Mouse (Mus musculus) monocyte, adult 5-6 weeks (primary cell): ENCODE data around the gene Mettl26. TPM values are rescaled to one million over a fixed set of nuclear protein-coding genes. Genes with fewer than 3 reads are reported as not detected.
A peak's percentile ranks its signal among the peaks of the same experiment; 100 is the strongest.

Experiments used
- ATAC-seq: fragments of 153-309, 156-312 bp; replicated peaks from 2 replicates; pipeline ENCODE4 v1.8.0; 2017; ENCODE audit warnings: mild to moderate bottlenecking; ENCODE audit not compliant: low TSS enrichment, insufficient number of reproducible peaks, severe bottlenecking, poor library complexity, low FRiP score
- total RNA-seq: library from RNA; stranded (forward); fragments of 200-1000, 200-491, 200-594 nt; gene quantifications from 3 replicates; pipeline ENCODE4 v1.2.3, GENCODE M21; 2017

Mettl26 gene
- total RNA-seq, 1 experiment from 2014 or later: 7.0 TPM

DNA sequence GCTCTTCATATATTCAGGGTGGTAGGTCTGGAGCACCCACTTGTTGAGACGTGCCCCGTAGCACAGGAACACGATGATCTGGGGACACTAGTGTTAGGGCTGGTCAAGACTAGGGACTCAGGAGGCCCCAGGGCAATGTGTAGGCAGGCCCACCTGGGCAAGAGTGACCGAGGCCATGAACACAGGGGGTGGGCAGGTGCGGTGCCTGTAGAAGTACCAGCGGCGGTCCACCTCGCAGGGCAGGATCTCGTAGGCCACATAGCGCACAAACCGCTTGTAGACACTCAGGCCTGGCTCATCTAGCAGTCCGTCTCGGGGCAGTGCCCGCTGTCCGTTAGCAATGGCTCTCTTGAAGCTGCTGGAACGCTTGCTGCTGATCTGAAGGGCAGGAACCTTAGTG, 39.1 kb upstream of the Mettl26 start:
- no peak for ATAC-seq

DNA sequence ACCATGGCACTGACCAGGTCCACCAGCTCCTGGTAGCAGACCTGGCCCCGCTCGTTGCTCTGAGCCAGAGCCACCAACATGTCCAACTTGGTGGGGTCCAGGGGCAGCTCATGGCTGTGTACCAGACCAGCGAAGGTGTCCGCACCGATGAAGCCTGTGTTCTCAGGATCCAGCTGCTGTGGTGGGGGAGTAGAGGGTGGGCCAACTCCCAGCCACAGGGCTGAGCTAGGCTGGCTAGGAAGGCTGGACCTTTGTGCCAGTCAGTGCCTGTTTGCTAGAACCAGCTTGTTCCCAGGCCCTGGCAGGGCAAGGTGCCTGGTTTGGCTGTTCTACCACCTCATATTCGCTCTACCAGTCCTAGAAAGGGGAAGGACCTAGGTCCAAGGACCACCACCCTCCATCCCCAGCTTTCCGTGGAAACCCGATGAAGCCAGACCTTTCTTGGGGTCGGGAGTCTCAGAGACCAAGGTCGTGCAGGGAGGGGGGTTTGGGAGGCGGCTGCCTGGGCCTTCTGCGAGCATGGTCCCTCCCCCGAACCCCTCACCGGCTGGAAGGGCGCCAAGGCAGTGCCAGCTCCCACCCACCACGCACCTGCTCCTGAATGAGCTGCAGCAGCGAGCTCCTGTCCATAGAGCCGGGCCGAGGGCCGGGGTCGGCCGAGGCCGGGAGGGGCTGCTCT, 38.3 kb upstream of the Mettl26 start:
- ATAC-seq: no peak

DNA sequence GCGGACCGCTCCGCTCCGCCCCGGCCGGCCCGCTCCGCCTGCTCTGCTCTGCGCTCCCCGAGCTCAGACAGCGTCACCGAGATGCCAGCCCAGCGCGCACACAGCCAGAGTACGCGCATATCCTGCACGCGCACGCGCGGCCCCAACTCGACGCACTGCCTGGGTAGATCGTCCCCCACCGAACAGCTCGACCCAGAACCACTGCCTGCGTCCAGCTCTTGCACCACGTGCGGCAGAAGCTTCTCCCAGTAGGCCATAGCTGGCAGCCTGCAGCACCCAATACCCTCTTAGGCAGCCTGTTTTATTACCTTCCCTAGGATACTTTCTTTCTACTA, 37.8 kb upstream of the Mettl26 start, which contains the start of gene Rhbdl1:
TSS of gene Rhbdl1 (minus strand) at position 220 of the 335 bp plus-strand sequence.
- ATAC-seq: no peak

GRCm38 (mm10) chr17:25837533-25837932, 37.3 kb upstream of the Mettl26 start:
- no peak for ATAC-seq

- no peak for ATAC-seq
These were observed 36.0 kb upstream of the Mettl26 start for GRCm38 (mm10) chr17:25838904-25839303.

GRCm38 (mm10) chr17:25839455-25840235, 35.2 kb upstream of the Mettl26 start:
- ATAC-seq: no peak

GRCm38 (mm10) chr17:25840519-25840918, 34.4 kb upstream of the Mettl26 start:
- ATAC-seq: no peak

- no peak for ATAC-seq
These were observed 33.6 kb upstream of the Mettl26 start, which contains the start of gene Gm20683 for GRCm38 (mm10) chr17:25841117-25841880. Gene Gm20683, minus strand, starts transcription at chr17:25841763.

GRCm38 (mm10) chr17:25842509-25842908, 32.4 kb upstream of the Mettl26 start:
- ATAC-seq: no peak

GRCm38 (mm10) chr17:25843122-25843521, 31.8 kb upstream of the Mettl26 start:
- no peak for ATAC-seq

DNA sequence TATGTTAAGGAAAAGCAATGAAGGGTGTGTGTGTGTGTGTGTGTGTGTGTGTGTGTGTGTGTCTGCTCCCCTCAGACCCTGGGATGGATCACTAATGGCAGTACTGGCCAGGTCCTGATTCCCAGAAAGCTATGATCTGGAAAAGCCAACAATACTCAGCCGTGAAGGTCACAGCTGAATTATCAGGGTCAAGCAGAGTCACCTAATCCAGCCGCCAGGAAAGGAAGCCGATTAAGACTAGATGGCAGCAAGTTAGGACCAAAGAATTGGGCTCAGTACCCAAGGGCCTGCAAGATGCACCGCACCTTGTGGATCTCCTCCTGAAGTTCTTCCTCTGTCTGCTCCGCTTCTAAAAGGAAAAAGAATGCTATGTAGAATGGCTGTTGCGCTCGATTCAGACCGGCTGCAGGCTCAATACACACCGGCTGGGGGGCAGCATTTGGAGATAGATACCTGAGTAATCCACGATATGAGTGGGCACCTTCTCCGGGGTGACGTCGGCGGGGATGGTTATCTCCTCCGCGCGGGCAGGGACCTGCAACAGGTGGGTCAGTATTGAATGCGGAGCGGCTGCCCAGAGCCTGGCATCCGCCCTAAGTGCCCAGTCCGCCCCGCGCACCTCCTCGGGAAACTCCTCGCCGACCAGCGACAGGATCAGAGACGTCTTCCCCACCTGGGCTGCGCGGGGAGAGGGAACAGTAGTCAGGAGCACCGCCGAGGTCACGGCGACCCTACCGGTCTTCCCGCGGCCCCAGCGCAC, 31.1 kb upstream of the Mettl26 start:
- no peak for ATAC-seq

GRCm38 (mm10) chr17:25844396-25844901, 30.4 kb upstream of the Mettl26 start, which contains the start of gene Rhot2:
Gene Rhot2, minus strand, starts transcription at chr17:25844851.
- peak; percentile 88 for ATAC-seq

DNA sequence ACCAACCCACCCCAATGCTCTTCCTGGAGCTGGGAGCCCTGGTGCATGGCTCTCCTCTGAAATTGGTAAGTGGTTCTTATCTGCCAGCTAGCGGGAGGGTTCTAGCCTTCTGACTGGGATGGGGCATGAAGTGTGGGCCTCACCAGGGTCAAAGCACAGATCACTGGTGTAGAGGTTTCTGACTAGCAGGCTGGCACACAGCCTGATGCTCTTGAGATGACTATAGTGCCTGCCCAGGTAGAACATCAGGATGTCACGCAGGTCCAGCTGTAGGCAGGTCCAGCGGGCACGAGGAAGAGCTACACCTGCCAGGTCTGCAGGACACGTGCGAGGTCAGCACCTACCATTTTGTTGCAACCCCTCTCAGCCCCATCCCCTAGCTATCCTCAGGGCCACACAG, 14.6 kb upstream of the Mettl26 start:
- ATAC-seq: no peak

DNA sequence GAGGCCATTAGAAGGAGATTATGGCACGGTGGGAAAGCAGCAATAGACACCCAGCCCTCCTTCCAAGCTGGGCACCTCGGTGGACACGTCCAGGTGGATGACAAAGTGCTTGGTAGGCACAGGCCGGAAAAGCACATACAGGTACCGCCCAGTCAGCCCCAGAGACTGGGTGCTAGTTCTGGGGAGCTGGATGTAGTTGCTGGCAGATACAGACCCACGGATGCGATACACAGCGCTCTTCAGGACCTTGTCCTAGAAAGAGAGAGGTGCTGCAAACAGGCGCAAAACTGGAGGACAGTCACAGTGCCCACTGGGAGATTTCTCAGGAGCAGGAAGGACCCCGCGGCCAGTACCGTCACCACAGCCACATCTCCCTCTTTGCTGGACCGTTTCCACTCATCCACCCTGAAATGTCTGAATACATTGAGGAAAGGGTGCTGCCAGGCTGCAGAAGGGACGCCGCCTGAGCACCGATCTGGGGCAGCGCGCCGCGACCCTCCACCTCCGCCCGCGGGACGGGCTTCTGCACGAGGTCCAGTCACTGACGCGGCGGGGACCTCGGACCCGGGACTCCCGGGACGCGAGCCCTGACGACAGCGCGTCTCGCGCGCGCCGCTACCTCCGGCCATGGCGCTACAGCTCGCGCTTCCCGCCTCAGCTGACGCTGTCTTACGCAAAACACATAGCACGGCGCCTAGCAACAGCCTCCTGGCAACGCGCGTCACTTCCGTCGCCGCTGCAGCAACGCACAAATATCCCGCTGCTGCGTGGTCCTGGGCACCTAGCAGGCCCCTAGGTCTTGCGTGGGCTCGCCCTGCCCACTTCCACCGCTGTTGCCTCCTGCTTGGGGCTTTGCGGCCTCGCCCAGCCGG, 13.8 kb upstream of the Mettl26 start, which contains the start of gene Wdr90:
TSS of gene Wdr90 (minus strand) at position 670 of the 872 bp plus-strand sequence.
- peak; percentile 93 for ATAC-seq

- no peak for ATAC-seq
These were observed 12.9 kb upstream of the Mettl26 start for GRCm38 (mm10) chr17:25861704-25862612.

GRCm38 (mm10) chr17:25863681-25864080, 11.2 kb upstream of the Mettl26 start:
- ATAC-seq: no peak

GRCm38 (mm10) chr17:25864311-25864710, 10.6 kb upstream of the Mettl26 start:
- ATAC-seq: no peak
